Mouse (Mus musculus) hindbrain, embryonic 13.5 days (tissue): Measurements from ENCODE around the gene Lnx1. TPM values are rescaled to one million over a fixed set of nuclear protein-coding genes. Genes with fewer than 3 reads are reported as not detected.

ENCODE experiments used
- ATAC-seq: fragments of 200-750 bp; cut with Nextera tagmentation; 2 replicates; pipeline ENCODE4 v1.8.0; 2017; ENCODE audit warnings: moderate TSS enrichment; ENCODE audit not compliant: low FRiP score
- H3K27ac ChIP-seq: fragments of 300-500 bp; sonication (generic); 2 replicates; pipeline ENCODE4 v1.5.1; 2015; ENCODE audit warnings: inconsistent platforms, mild to moderate bottlenecking, moderate library complexity
- H3K27me3 ChIP-seq: fragments of 300-500 bp; sonication (generic); 2 replicates; pipeline ENCODE4 v1.6.1; 2015; ENCODE audit warnings: mild to moderate bottlenecking, inconsistent platforms
- H3K36me3 ChIP-seq: fragments of 300-500 bp; sonication (generic); 2 replicates; pipeline ENCODE4 v1.6.1; 2015; ENCODE audit warnings: mild to moderate bottlenecking, inconsistent platforms
- H3K4me1 ChIP-seq: fragments of 300-500 bp; sonication (generic); replicated peaks from 2 replicates; pipeline ENCODE4 v1.6.1; 2015; ENCODE audit warnings: inconsistent platforms
- H3K4me2 ChIP-seq: fragments of 300-500 bp; sonication (generic); 2 replicates; pipeline ENCODE4 v1.6.1; 2015; ENCODE audit warnings: inconsistent platforms, mild to moderate bottlenecking, moderate library complexity
- H3K4me3 ChIP-seq: fragments of 300-500 bp; sonication (generic); 2 replicates; pipeline ENCODE4 v1.5.1; 2015; ENCODE audit warnings: mild to moderate bottlenecking, inconsistent platforms
- H3K9ac ChIP-seq: fragments of 300-500 bp; sonication (generic); 2 replicates; pipeline ENCODE4 v1.6.1; 2015; ENCODE audit warnings: mild to moderate bottlenecking, inconsistent platforms
- H3K9me3 ChIP-seq: fragments of 300-500 bp; sonication (generic); 2 replicates; pipeline ENCODE4 v1.6.1; 2016; ENCODE audit warnings: inconsistent platforms
- WGBS: fragments of 180-500 bp; shearing (Covaris S2); methylation state at CpG from one replicate; pipeline ENCODE4 v1.1.7; 2015; 5-methylcytosine and 5-hydroxymethylcytosine counted together
- polyA plus RNA-seq: library from polyadenylated mRNA; unstranded; fragments of >200 nt; fragmentation: Nextera tagmentation; extraction: Ambion mirVana; gene quantifications from 2 replicates; pipeline ENCODE4 v1.2.1, GENCODE M21; 2015

The Lnx1 gene
- polyA plus RNA-seq, 1 experiment from 2014 or later = 3.3 TPM

GRCm38 (mm10) chr5:74693836-74694235 lies 8.9 kb downstream of the Lnx1 start:
- H3K9me3 ChIP-seq = no peaks in the 10 kb centered on the region
- H3K27me3 ChIP-seq = no peaks in the 10 kb centered on the region; the same call in 1 of the 2 replicates
- H3K4me1 ChIP-seq = no peaks in the 10 kb centered on the region
- H3K9ac ChIP-seq = no peak overlapping the region
- no peak overlapping the region for H3K4me3 ChIP-seq
- ATAC-seq = no peak
- H3K4me2 ChIP-seq = no peak overlapping the region
- no peak overlapping the region for H3K27ac ChIP-seq
- WGBS = 75% methylated on average over 2 of the region's 2 CpGs
- H3K36me3 ChIP-seq = no peaks in the 10 kb centered on the region

GRCm38 (mm10) chr5:74692411-74693090 lies 10.2 kb downstream of the Lnx1 start:
- no peak for ATAC-seq
- H3K27ac ChIP-seq = no peak overlapping the region
- no peaks in the 10 kb centered on the region for H3K27me3 ChIP-seq
- WGBS = 89% methylated on average over 6 of the region's 6 CpGs
- H3K36me3 ChIP-seq = no peaks in the 10 kb centered on the region
- H3K9me3 ChIP-seq = no peaks in the 10 kb centered on the region
- H3K4me1 ChIP-seq = no peaks in the 10 kb centered on the region
- H3K9ac ChIP-seq = no peak overlapping the region
- H3K4me2 ChIP-seq = no peak overlapping the region
- no peak overlapping the region for H3K4me3 ChIP-seq

GRCm38 (mm10) chr5:74688822-74689221 lies 13.9 kb downstream of the Lnx1 start:
- Histone ChIP-seq H3K9ac (no peak overlapping the region), H3K4me2 (no peak overlapping the region), H3K27ac (no peak overlapping the region), H3K27me3 (no peaks in the 10 kb centered on the region), H3K9me3 (no peaks in the 10 kb centered on the region), H3K4me3 (no peak overlapping the region), H3K36me3 (no peaks in the 10 kb centered on the region), H3K4me1 (no peaks in the 10 kb centered on the region)
- ATAC-seq = no peak
- 94% methylated on average over 2 of the region's 2 CpGs for WGBS

GRCm38 (mm10) chr5:74684944-74685343 lies 17.8 kb downstream of the Lnx1 start:
- Histone ChIP-seq H3K9ac (no peak overlapping the region), H3K4me2 (no peak overlapping the region), H3K36me3 (no peaks in the 10 kb centered on the region), H3K27ac (no peak overlapping the region), H3K4me1 (no peaks in the 10 kb centered on the region), H3K4me3 (no peak overlapping the region), H3K27me3 (no peaks in the 10 kb centered on the region), H3K9me3 (no peaks in the 10 kb centered on the region)
- WGBS = 80% methylated on average over 5 of the region's 5 CpGs
- no peak for ATAC-seq

- Histone ChIP-seq H3K27me3 (no peaks in the 10 kb centered on the region), H3K4me2 (no peak overlapping the region)
- ATAC-seq = no peak
These were observed 18.9 kb downstream of the Lnx1 start for GRCm38 (mm10) chr5:74683832-74684231.

DNA sequence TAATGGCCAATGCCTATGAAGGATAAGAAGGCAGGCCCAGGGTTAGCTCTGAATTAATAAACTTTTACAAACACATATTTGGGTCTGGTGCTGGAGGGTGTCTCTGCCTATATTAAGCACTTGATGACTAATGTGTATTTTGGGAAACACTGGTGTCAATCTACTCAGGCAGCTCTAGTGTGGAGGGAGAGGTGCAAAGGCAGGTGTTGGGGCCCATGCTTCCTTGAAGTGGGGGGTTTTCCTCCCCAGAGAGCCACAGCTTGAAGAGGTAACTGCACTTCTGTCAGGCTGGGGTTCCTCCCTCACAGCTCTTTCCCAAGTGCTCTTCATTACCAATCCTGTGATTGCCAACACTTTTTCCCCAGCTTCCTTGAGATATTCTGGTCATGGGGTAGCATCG lies 20.0 kb downstream of the Lnx1 start:
- 90% methylated on average over 1 of the region's 1 CpGs for WGBS

More at GRCm38 (mm10) chr5:74683832-74684231, 18.9 kb downstream of the Lnx1 start:
- Histone ChIP-seq H3K9ac (no peak overlapping the region), H3K4me1 (no peaks in the 10 kb centered on the region), H3K9me3 (no peaks in the 10 kb centered on the region), H3K36me3 (no peaks in the 10 kb centered on the region), H3K4me3 (no peak overlapping the region), H3K27ac (no peak overlapping the region)
- 76% methylated on average over 2 of the region's 2 CpGs for WGBS

DNA sequence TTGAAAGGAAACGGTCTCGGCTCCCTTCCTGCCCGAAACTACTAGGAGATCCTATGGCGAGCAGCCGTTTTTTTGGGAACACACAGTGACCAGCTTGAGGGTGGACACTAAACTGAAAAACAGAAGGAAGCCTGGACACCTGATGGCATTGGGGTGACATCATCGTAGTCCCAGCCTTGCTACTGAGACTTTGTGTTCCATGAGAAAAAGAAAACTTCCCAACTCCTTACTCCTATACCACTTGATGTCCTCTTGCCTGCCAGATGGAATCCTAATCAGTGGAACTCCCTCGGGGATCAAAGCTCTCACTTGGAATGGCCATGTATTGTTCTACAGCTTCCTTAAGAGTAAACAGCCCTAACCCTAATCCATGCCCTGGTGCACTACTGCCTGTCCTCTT lies 23.1 kb downstream of the Lnx1 start:
- no peak overlapping the region for H3K4me3 ChIP-seq
- WGBS = 87% methylated on average over 7 of the region's 7 CpGs
- H3K9me3 ChIP-seq = no peaks in the 10 kb centered on the region
- H3K27ac ChIP-seq = no peak overlapping the region
- H3K27me3 ChIP-seq = no peaks in the 10 kb centered on the region
- H3K4me1 ChIP-seq = peaks cover 16% of the 10 kb centered on the region
- no peak overlapping the region for H3K9ac ChIP-seq
- no peak overlapping the region for H3K4me2 ChIP-seq
- no peaks in the 10 kb centered on the region for H3K36me3 ChIP-seq
- no peak for ATAC-seq

More for the DNA sequence above, 20.0 kb downstream of the Lnx1 start:
- no peak overlapping the region for H3K9ac ChIP-seq
- peaks cover 7% of the 10 kb centered on the region for H3K4me1 ChIP-seq
- H3K27me3 ChIP-seq = no peaks in the 10 kb centered on the region
- no peak overlapping the region for H3K27ac ChIP-seq
- H3K4me2 ChIP-seq = no peak overlapping the region
- H3K9me3 ChIP-seq = no peaks in the 10 kb centered on the region
- no peak overlapping the region for H3K4me3 ChIP-seq
- no peaks in the 10 kb centered on the region for H3K36me3 ChIP-seq
- no peak for ATAC-seq

- H3K9ac ChIP-seq = no peak overlapping the region
- no peaks in the 10 kb centered on the region for H3K36me3 ChIP-seq
- WGBS = 90% methylated on average over 5 of the region's 5 CpGs
- peaks cover 16% of the 10 kb centered on the region for H3K4me1 ChIP-seq
- H3K4me2 ChIP-seq = no peak overlapping the region
- H3K27me3 ChIP-seq = no peaks in the 10 kb centered on the region
- no peak overlapping the region for H3K27ac ChIP-seq
- no peaks in the 10 kb centered on the region for H3K9me3 ChIP-seq
- ATAC-seq = no peak
- H3K4me3 ChIP-seq = no peak overlapping the region
These were observed 24.0 kb downstream of the Lnx1 start for GRCm38 (mm10) chr5:74678693-74679092.

GRCm38 (mm10) chr5:74677399-74678338 lies 25.0 kb downstream of the Lnx1 start:
- Histone ChIP-seq H3K4me1 (peaks cover 16% of the 10 kb centered on the region), H3K4me3 (peak overlapping the region; percentile 25), H3K36me3 (no peaks in the 10 kb centered on the region), H3K9me3 (no peaks in the 10 kb centered on the region), H3K9ac (peak overlapping the region; percentile 60), H3K27ac (peak overlapping the region; percentile 76), H3K27me3 (no peaks in the 10 kb centered on the region), H3K4me2 (peak overlapping the region; percentile 45)
- ATAC-seq = peak; percentile 96
- 60% methylated on average over 19 of the region's 19 CpGs for WGBS

GRCm38 (mm10) chr5:74672556-74672955 lies 30.2 kb downstream of the Lnx1 start:
- H3K9ac ChIP-seq = no peak overlapping the region
- H3K27ac ChIP-seq = no peak overlapping the region
- H3K4me2 ChIP-seq = no peak overlapping the region
- peaks cover 7% of the 10 kb centered on the region for H3K4me1 ChIP-seq
- no peak for ATAC-seq
- H3K9me3 ChIP-seq = no peaks in the 10 kb centered on the region
- WGBS = 87% methylated on average over 5 of the region's 5 CpGs
- no peaks in the 10 kb centered on the region for H3K27me3 ChIP-seq
- H3K36me3 ChIP-seq = no peaks in the 10 kb centered on the region
- no peak overlapping the region for H3K4me3 ChIP-seq

GRCm38 (mm10) chr5:74670877-74671276 lies 31.8 kb downstream of the Lnx1 start:
- WGBS = 87% methylated on average over 3 of the region's 3 CpGs
- ATAC-seq = no peak
- H3K9ac ChIP-seq = no peak overlapping the region

GRCm38 (mm10) chr5:74669925-74670324 lies 32.8 kb downstream of the Lnx1 start:
- H3K27me3 ChIP-seq = no peaks in the 10 kb centered on the region
- no peaks in the 10 kb centered on the region for H3K36me3 ChIP-seq
- no peaks in the 10 kb centered on the region for H3K4me1 ChIP-seq
- no peak overlapping the region for H3K27ac ChIP-seq
- no peak overlapping the region for H3K9ac ChIP-seq
- no peak for ATAC-seq
- H3K4me2 ChIP-seq = no peak overlapping the region
- 86% methylated on average over 6 of the region's 6 CpGs for WGBS
- H3K9me3 ChIP-seq = no peaks in the 10 kb centered on the region
- H3K4me3 ChIP-seq = no peak overlapping the region

More at GRCm38 (mm10) chr5:74670877-74671276, 31.8 kb downstream of the Lnx1 start:
- Histone ChIP-seq H3K9me3 (no peaks in the 10 kb centered on the region), H3K4me1 (no peaks in the 10 kb centered on the region), H3K27ac (no peak overlapping the region), H3K4me2 (no peak overlapping the region), H3K36me3 (no peaks in the 10 kb centered on the region), H3K27me3 (no peaks in the 10 kb centered on the region), H3K4me3 (no peak overlapping the region)
